Mouse (Mus musculus) frontal cortex, postnatal 10 days (tissue): ENCODE data around the gene Tekt4.

ENCODE experiments used
- DNase-seq, 2 experiments: peaks; one replicate each; pipeline ENCODE4 v3.0.0; 2022; ENCODE audit warnings: low spot score in 2 of 2, mixed read lengths in 1 of 2

Tekt4 gene

DNA sequence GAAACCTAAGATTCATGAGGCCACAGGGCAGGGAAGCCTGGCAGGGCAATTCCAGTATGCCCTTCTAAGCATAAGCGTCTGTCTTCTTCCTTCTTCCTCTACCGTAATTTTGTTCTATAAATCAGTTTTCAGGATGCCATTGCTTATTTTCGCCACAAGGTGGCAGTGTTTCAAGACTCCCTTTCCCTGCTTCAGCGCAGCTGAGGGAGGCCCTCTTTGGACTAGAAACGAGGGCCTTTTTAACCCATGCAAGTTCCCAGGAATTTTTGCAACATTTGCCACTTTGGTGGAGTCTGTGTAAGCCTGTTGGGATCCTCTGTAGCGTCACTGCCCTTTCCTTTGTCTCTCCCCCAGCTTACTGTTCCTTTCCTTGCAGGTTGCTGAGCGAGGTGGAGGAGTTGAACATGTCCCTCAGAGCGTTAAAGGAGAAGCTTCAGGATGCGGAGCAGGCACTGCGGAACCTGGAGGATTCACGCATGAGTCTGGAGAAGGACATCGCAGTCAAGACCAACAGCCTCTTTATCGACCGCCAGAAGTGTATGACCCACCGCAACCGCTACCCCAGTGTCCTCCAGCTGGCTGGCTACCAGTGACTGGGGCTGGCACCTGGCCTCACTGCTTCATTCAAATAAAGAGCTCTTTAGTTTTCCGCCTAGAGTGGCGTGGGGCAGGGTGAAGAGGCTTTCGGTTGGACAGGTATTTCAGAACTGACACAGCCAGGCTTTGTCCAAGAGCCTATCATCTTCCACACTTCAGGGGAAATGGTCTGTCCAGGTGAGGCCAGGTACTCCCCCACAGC is 21.7 kb downstream of the Tekt4 start:
- peak in 1 of 2 experiments; percentile 65 for DNase-seq

DNA sequence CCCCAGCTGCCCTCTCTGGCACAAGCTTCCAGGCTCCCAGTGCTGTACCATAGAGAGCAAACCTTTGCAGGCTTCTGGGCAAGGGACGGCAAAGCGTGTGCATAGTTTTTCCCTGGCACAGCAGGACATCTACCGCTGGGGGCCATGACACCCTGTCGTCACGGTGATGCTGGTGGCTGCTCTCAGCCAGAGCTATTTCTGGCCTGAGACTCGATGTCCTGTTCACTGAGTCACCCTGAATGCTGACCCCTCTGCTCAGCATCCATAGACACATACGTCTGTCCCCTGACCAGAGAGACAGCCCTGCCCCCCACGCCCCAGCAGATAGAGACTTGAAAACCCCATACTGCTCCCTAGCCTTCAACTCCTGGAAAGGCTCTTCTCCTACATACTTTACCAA is 25.7 kb downstream of the Tekt4 start:
- DNase-seq: no peak

DNA sequence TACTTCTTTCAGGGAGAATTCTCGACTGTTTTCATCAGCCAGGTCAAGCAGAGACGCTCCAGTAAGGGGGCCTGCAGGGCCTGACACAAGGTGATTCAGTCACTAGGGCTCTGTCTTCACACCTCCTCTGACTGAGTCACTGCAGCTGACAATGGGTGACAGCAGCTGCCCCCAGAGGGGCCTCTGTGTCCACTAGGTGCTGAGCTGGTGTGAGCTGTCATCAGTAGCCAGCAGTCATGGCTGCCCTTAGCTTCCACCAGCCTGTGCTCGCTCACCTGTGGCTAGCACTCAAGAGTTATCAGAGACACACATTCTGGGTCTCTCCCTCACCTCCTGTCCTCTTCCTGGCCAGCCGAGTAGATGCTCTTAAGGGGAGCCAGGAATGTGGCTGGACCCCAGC is 26.4 kb downstream of the Tekt4 start:
- DNase-seq: no peak

- no peak for DNase-seq
These were observed 27.7 kb downstream of the Tekt4 start for GRCm38 (mm10) chr17:25482092-25482491.

DNA sequence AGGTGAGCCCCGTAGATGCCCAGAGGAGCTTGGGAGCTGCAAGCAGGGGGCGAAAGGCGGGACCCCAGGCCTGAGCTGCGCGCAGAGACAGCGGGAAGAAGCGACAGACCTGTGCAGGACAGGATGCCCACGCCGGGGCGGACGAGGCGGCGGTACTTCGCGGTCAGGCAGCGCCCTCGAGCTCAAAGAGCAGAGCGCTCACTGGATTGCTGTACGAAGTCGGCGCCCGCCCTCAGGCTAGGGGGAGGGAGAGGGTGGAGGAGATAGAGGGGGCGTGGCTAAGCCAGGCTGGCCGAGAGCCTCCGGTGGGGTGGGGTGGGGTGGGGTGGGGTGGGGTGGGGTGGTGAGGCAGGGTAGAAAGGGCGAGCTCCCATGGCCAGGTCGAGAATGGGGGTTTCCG is 42.6 kb downstream of the Tekt4 start, which contains the start of gene Sstr5:
TSS of gene Sstr5 (minus strand) at position 276 of the 400 bp plus-strand sequence.
- no peak for DNase-seq

GRCm38 (mm10) chr17:25502599-25502998 is 48.2 kb downstream of the Tekt4 start:
- no peak for DNase-seq

DNA sequence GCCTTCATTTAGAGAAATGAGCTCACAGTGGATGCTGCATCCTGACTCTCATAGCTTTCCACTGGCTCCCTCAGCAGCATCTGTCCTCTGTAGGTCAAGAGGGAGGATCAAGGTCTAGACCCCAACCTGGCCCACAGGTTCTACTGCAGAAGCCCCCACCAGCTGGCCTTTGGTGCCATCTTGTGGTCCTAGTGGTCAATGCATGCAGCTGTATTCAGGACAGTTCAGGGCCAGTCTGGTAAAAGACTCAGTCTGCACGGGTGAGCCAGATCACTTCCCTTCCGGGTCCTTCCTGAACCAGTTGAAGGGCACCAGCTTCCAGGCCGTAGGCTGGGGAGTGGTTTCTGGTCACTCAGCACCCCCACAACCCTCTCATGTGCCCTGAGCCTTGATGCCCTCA is 53.4 kb downstream of the Tekt4 start:
- peak; percentile 34 to 73 for DNase-seq

GRCm38 (mm10) chr17:25508860-25509577 is 54.6 kb downstream of the Tekt4 start:
- DNase-seq: peak; percentile 59 to 73

- DNase-seq: no peak
These were observed 55.8 kb downstream of the Tekt4 start for GRCm38 (mm10) chr17:25510074-25510830.

- DNase-seq: no peak
These were observed 57.5 kb downstream of the Tekt4 start for GRCm38 (mm10) chr17:25511876-25512275.

- no peak for DNase-seq
These were observed 59.6 kb downstream of the Tekt4 start for GRCm38 (mm10) chr17:25514055-25514454.

DNA sequence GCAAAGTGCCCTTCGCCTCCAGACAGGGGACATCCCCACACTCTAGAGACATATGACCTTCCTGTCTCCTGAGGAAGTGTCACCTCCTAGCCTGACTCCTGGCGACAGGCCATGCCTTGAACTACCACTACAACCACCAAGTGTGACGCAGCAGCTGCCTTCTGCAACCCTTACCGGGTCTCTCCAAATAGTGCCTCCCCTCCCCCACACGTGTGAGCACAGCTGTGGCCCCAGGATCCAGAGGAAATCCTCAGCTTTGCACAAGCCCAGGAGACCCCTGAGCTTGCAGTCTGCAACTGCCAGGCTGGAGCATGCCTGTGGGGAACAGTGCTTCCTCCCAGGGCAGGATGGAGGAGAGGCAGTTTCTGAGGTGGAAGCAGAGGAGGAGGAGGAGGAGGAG is 61.9 kb downstream of the Tekt4 start:
- DNase-seq: no peak

GRCm38 (mm10) chr17:25518144-25518543 is 63.7 kb downstream of the Tekt4 start:
- DNase-seq: peak; percentile 59 to 66

GRCm38 (mm10) chr17:25519511-25519910 is 65.1 kb downstream of the Tekt4 start:
- peak; percentile 39 to 50 for DNase-seq

- DNase-seq: no peak
These were observed 66.1 kb downstream of the Tekt4 start for GRCm38 (mm10) chr17:25520492-25520891.

DNA sequence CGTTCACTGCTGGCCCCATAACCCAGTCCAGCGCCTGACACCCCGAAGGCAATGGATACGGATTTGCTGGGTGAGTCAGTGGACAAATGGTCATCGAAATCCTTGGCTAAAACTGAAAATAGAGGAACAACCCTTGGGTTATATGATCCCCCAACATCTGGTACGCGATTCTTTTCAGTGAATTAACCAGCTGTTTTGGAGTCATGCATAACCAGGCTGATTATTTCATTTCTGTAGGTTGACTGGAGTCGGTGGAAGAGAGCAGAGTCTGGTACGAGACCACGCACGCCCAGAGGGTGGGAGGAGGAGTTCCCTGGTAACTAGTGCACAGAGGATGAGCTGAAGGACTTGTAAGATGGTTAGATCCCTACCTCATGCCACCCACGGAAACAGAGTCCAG is 67.7 kb downstream of the Tekt4 start:
- no peak for DNase-seq
